Mouse (Mus musculus) mouse trophoblast stem cell (cell line): Measurements from ENCODE around the gene Map10.

Source experiments
- in situ Hi-C, 2 experiments: fragments of 300-500 bp; cut with MseI, MboI; formaldehyde crosslinking; loops; 2 replicates in 1 of 2; 3 replicates in 1 of 2; pipeline ENCODE4 v1.15.1; 2025

The Map10 gene

GRCm38 (mm10) chr8:125670420-125670819 is 802 bp downstream of the Map10 start:
- in situ Hi-C loops: no loop called here

- in situ Hi-C loops: no loop called here
These were observed 1.3 kb downstream of the Map10 start for GRCm38 (mm10) chr8:125670906-125671305.

DNA sequence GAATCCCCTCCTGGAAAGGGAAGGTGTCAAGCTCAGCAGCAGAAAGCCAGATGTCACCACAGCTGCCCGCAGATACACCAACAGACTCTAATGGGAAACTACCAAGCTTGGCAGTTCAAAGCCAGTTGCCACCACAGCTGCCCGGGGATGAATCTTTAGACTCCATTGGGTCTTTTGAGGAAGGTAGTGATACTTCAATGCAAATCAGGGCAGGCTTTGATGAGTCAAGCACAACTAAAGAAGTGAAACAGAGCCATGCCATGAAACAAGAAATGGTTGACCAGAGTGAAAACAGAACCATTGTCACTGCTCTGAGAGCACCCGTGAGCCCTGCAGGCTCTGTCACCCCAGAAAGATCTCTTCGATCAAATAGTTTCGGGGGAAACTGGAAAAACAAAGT is 1.8 kb downstream of the Map10 start:
- in situ Hi-C loops: no loop called here

DNA sequence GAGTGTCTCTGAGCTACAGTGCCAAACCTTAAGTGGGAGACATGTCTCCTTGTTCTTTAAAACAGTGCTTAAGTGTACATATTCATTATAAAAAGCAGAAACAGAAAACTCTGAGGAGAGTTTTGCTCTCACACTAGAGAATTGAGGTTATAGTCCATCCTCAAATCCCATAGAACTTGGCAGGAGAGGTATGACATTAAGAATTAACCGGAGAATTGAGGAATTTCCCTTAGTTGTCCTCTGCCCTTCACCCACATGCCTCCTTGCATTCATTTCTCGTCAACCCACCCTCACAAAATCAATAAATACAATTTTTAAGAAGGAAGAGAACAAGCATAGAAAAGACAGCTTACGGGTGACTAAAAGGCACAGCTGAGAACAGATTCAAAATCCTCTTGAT is 6.2 kb downstream of the Map10 start:
- in situ Hi-C loops: no loop called here

- in situ Hi-C loops: no loop called here
These were observed 7.9 kb downstream of the Map10 start for GRCm38 (mm10) chr8:125677484-125677883.

DNA sequence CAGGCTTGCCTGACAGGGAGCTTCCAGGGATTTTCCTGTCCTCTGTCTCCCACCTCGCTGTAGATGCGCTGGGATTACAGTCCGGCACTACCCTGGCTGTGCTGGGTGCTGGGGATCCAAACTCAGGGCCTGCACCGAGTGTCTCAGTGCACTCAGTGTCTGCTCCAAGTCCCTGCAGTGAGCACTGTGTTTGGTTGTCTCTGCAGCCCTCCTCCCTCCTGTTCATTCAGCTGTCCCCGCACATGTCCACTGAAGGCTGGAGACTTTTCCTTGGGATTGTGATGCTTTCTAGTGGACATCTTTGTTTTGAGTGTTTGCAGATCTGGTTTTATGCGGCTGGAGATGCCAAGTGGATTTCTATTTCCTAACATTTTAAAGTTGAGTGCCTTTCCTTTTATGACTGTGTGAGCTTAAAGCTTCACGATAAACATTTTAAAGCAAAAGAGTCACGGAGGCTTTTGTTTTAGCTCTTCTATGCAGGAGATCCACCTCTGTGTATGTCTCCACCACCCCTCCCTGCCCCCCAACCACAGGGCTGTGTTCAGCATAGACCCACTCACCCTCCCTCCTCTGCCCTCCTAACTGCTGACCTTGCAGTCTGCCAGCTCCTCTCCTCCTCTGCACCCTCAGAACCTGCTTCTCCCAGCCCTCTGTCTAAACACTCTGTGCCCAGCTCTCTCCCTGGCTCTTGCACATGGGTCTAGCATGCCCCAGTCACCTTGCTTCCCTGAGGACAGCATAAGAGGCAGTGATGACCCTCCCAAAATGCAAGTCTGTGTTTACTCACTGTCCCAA is 9.4 kb downstream of the Map10 start:
- in situ Hi-C loops: no loop called here

- in situ Hi-C loops: no loop called here
These were observed 11.3 kb downstream of the Map10 start for GRCm38 (mm10) chr8:125680851-125681408.

DNA sequence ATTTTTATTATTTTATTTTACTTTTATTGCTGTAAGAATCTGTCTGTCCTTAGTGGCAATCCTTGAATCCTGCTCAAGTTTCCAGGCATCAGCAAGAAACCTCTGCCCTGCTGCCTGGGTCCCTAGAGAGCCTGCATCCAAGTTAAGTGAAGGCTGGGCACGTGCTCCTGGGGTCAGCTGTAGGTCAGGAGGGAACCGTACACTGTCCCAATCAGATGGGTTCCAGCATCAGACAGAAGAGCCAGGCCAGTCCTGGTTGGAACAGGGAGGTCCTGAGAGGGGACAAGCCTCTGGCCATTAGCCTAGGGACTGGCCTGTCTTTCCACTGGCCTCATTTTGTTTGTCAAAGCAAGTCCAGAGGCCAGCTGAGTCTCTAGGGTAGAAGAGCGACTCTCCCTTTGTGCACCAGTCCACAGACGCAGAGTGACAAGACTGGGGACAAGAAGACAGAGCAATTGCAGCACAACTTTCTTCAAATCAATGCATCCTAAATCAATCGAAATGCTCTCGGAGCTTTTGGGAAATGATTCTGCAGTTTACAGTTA is 15.7 kb downstream of the Map10 start:
- in situ Hi-C loops: no loop called here

DNA sequence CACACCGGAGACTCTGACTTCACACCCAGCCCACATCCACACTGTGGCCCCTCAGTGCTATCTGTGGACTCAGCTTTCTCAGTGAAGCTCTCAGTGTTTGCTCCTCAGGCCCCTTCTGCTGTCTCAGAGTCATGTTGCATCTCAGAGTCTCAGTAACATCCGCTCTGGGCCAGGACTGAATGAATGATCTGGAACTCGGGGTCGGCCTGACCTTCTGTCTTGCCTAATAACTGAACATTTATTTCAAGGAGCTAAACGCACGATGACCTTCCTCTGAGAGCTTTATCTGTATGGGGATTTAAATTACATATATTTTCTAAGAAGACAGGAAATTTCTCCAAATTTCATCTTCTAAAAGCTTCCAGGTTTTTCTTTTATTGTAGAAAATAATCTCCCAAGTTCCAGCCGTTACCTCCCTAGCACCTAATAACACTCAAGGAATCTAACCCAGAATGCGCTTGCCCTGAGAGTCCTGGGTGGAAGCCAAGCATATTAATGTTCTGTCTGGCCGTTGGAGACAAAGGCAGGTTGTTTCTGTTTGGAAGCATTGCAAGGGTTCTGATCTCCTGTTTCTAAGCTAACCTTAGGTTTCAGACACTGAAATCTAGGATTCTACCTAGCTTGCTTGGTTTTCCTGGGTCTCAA is 16.7 kb downstream of the Map10 start:
- in situ Hi-C loops: no loop called here

DNA sequence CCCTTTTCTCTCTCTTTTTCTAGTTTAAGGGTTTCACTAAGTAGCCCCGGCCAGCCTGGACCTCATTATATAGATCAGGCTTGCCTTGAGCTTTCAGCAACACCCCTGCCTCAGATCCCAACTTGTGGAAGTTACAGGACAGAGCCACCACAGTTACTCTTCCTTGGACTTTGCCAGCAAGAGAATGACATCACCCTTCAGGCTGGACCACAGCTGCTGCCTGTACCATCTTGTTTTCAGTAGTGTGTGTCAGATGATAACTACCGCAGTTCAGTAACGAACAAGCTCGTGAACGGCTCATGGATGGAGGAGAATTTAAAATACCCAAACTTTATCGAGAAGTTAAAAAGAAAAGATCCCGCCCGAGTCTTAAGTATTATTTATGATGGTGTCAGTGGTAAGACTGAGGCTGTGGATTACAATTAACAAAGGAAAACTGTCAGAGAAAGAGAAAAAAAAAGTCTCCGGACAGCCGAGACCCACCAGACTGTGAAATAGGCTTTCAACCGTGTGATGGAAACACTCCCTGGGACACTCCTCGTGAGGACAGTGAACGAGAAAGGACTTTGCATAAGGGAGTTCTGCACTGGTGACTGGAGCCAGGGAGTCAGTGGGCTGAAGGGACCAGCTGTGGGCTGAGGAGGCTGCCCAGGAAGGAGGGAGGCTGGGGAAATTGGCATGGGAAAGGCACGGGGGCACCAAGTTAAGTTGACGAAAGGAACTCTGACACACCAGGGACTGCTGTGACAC is 20.7 kb downstream of the Map10 start:
- in situ Hi-C loops: no loop called here

DNA sequence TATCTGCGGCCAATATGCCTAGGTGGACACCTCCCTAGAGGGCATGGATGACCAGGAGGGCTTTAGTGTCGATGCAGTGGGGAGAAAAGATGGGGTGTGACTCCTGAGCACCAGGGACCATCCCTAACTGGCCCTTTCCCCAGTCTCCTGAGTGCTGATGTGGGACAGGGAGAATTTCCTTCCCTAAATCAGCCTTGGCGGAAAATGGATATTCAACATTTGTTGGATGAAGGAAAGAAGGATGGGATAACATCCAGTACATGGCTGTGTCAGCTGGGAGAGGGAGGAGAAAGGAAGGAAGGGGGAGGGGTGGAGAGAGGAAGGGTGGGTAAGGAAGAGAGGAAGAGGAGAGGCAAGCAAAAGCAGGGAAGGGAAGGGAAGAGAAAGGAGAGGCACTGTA is 21.3 kb downstream of the Map10 start:
- in situ Hi-C loops: no loop called here

DNA sequence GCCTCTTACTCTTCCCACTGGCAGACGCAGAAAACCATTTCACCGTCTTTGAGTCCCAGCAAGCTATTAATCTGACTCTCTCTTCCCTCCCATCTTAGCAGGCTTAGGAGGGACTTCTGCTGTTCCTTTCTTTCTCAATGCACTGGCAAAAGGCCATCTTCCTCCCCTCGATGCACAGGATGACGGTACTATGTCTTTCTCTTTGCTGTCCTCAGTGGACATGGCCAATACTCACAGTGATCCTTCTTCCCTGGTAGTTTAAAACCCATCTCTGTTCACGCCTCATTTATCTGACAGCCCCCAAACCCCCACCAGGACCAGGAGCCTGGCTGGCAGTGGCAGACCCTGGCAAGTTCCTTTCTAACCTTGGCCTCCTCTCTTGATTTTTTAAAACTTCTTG is 22.8 kb downstream of the Map10 start:
- in situ Hi-C loops: no loop called here

DNA sequence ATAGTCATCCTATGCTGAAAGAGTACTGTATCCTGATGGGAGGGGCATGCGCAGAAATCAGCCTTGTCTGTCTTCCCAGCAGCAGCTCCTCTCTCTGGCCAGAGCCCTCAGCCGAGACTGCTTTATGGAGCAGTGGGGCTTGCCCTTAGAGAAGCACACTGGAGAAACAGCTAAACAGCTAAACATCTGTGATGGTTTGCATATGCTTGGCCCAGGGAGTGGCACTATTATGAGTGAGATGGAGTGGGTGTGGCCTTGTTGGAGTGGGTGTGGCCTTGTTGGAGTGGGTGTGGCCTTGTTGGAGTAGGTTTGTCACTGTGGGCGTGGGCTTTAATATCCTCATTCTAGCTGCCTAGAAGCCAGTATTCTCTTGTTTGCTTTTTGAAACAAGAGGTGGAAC is 23.6 kb downstream of the Map10 start:
- in situ Hi-C loops: no loop called here

DNA sequence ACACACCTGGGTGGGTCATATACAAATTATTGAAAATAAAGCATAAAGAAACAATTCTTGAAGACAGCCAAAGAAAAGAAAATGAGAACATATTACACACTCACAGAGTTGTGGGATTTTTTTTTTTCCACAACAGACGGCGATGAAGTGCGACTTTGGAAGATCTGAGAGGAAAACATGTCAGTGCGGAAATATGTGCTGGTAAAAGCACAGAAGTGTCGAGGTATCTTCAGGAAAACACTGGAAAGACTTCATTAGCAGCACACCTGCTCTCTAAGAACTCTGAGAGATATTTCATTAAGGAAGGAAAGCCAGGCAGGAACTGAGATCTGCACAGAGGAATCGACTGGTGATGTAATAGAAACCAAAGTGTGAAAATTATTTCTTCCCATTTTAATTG is 26.3 kb downstream of the Map10 start:
- in situ Hi-C loops: no loop called here

DNA sequence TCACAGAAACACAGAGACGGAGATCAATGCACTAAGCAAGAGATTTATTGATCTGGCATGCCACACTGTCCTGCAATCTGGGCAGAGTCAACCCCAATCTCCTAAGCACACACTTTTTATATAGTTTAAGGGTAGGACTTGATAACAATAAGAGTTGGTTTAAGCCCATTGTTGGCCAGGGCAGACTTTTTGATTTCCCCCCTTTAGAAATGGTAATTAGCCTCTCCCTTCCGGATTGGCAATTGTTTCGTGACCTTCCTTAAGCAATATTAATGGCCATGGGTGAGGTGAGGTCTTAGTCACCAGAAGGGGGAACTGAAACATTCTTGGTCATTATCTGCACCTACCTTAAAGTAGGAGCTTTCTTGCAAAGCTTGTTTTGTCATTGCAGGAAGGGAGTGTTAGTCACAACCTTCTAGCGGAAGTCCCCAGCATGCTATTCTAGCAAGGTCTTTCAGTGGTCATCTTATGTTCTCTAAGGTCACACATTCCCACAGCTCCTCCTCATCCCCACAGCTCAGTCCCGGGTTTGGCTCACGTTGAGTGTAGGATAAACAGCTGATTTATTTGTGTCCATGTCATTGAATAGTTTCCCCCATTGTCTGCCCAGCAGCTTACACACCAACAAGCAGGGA is 29.9 kb downstream of the Map10 start:
- in situ Hi-C loops: no loop called here

DNA sequence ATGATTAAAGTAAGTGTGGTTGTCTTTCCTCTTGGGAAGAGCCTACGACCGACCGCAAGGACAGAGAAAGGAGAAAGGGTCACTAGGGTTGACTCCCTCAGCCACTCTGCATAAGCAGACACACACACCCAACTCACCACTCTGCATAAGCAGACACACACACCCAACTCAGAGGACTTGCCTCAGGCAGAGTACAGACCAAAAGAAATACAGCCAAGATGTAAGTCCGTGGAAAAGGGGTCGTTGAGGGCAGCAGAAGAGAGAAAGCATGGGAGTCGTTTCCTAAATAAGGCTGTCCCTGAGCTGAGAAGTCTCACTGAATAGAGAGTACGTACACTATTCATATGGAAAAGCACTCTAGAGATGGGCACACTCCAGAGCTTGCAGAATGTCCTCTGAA is 30.8 kb downstream of the Map10 start:
- in situ Hi-C loops: no loop called here

DNA sequence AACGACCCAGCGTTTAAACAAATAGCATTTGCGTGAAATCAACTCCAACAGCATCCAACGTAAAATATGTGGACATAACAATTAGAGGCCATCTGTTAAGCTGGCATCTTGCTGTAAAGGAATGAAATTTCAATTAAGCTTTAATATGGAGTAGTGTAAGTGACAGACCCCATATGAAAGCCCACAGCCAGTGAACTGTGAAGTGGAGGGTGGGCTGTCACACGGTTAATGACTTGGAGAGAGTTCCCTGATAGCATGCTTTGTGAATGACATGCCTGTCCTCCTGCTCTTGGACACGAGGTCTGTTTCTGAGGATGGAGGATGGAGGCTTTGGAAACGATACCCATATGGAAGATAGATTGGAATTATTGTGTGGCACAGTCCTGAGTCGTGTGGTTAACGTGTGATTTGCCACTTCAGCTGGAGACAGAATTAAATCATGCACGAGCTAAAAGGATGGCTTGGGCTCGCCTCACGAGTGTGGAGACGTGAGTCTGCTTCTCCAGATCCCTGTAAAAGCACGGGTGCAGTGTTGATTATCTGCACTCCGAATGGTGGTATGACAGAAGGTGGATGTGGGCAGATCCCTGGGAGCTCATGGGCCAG is 33.4 kb downstream of the Map10 start:
- in situ Hi-C loops: no loop called here

DNA sequence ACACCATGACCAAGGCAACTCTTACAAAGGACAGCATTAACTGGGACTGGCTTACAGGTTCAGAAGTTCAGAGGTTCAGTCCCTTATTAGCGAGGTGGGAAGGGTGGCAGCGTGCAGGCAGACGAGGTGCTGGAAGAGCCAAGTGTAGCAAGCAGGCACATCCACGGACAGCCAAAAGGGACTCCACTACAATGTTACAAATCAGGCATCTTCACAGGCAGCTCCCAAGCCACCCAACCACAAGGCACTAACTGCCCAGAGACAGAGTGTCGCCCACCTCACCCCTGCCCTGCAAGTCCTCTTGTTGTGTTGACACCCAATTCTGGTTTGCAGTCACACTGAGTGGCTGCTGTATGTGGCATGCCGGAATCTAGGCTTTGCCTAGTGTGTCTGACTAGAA is 34.8 kb downstream of the Map10 start:
- in situ Hi-C loops: no loop called here

GRCm38 (mm10) chr8:125705816-125706215 is 36.2 kb downstream of the Map10 start:
- in situ Hi-C loops: no loop called here

DNA sequence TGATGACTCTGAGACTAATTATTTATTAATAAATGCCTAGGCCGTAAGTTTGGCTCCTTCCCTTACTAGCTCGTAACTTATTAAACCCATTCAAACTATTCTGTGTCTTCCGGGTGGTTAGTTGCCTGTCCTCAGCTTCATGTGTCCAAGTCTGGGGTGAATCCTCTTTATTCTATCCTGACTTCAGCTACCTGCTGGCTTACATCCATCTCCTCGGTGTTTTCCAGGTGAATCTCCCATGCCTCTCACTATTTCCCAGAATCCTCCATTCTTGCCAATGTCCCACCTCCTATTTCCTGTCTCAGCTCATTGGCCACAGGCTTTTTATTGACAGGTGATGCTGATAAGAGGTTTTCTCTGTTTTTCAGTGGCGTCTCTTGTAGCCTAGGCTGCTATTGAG is 39.6 kb downstream of the Map10 start:
- in situ Hi-C loops: no loop called here

- in situ Hi-C loops: no loop called here
These were observed 41.9 kb downstream of the Map10 start for GRCm38 (mm10) chr8:125711514-125711913.
